In the genomic region with DNA sequence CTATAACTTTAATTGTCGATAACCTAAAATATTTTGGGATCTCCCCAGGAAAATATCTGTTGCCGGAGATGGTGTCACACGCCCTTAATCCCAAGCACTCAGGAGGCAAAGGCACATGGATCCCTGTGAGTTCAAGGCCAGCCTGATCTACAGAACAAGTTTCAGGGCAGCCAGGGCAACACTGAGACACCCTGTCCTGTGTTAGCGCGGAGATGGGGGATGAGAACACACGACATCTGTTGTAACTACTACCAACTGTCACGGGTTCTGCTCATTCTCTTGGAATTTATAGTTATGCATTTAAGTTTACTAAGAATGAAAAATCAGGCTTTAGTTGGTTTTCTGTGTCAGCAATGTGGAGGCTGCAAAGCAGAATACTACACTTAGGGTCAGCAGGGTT, we compare ENCODE assay signal across 7 mouse cellular contexts. TPM values are rescaled to one million over a fixed set of nuclear protein-coding genes. Genes with fewer than 3 reads are reported as not detected.
DNase-seq lines count a peak whose midpoint lies in the region; ATAC-seq and TF ChIP-seq lines count a peak whose summit lies in the region.

No protein-coding gene starts in this region.

- TF ChIP-seq POLR2A in liver, adult 2 months (IDR thresholded peaks at IDR 0.05; ENCODE audit: extremely low read depth, insufficient read depth, low read length) = no peak
- no peak for TF ChIP-seq POLR2A in small intestine, adult 2 months (IDR thresholded peaks at IDR 0.05; ENCODE audit: low read depth, low read length)

- peaks cover 11% of the 10 kb centered on the region; the same call in 1 of the 2 replicates for H3K79me2 ChIP-seq in liver, adult 2 months (ENCODE audit: control insufficient read depth, insufficient read depth, low read length)

- peak overlapping the region; percentile 98 for H3K4me3 ChIP-seq in liver, adult 2 months (ENCODE audit: insufficient read depth, low read depth, low read length)
- peak overlapping the region; percentile 85 for H3K4me3 ChIP-seq in forebrain, embryonic 11.5 days (ENCODE audit: low read depth, low read length)
- H3K4me3 ChIP-seq in limb, embryonic 12.5 days (replicated peaks) = peak overlapping the region; percentile 89
- peak overlapping the region; percentile 69 for H3K4me3 ChIP-seq in small intestine, adult 2 months (ENCODE audit: low read depth, low read length)

- ATAC-seq in forebrain, embryonic 11.5 days (replicated peaks; ENCODE audit: low FRiP score) = peak; percentile 35
- peak; percentile 18; the same call in 1 of the 2 replicates for ATAC-seq in limb, embryonic 12.5 days (ENCODE audit: insufficient number of reproducible peaks, insufficient read depth, low FRiP score, low TSS enrichment, low read depth)

- H3K27me3 ChIP-seq in liver, adult 2 months (ENCODE audit: control insufficient read depth, insufficient read depth, low read length) = no peaks in the 10 kb centered on the region
- H3K27me3 ChIP-seq in forebrain, embryonic 11.5 days (ENCODE audit: control insufficient read depth, insufficient read depth, low read length) = no peaks in the 10 kb centered on the region
- no peaks in the 10 kb centered on the region for H3K27me3 ChIP-seq in limb, embryonic 12.5 days
- no peaks in the 10 kb centered on the region; the same call in 1 of the 2 replicates for H3K27me3 ChIP-seq in small intestine, adult 2 months (ENCODE audit: control insufficient read depth, insufficient read depth, low read length)

- no peaks in the 10 kb centered on the region for H3K36me3 ChIP-seq in liver, adult 2 months (ENCODE audit: control insufficient read depth, insufficient read depth, low read length)
- peaks cover 2% of the 10 kb centered on the region; the same call in 1 of the 2 replicates for H3K36me3 ChIP-seq in forebrain, embryonic 11.5 days (ENCODE audit: control insufficient read depth, insufficient read depth, low read length)
- peaks cover 16% of the 10 kb centered on the region for H3K36me3 ChIP-seq in limb, embryonic 12.5 days
- H3K36me3 ChIP-seq in small intestine, adult 2 months (ENCODE audit: control insufficient read depth, insufficient read depth, low read length) = no peaks in the 10 kb centered on the region

- no peaks in the 10 kb centered on the region for H3K9me3 ChIP-seq in forebrain, embryonic 11.5 days (ENCODE audit: control insufficient read depth, low read length)
- H3K9me3 ChIP-seq in limb, embryonic 12.5 days = no peaks in the 10 kb centered on the region

- WGBS in liver, adult 2 months = 57% methylated on average over 7 of the region's 7 CpGs
- WGBS in forebrain, embryonic 11.5 days = 34% methylated on average over 7 of the region's 7 CpGs
- 36% methylated on average over 7 of the region's 7 CpGs for WGBS in limb, embryonic 12.5 days
- WGBS in small intestine, adult 2 months = 59% methylated on average over 7 of the region's 7 CpGs

- no peak for TF ChIP-seq CTCF in liver, adult 2 months (IDR thresholded peaks at IDR 0.05; ENCODE audit: low read depth, low read length)
- no peak for TF ChIP-seq CTCF in small intestine, adult 2 months (IDR thresholded peaks at IDR 0.05; ENCODE audit: extremely low read depth, insufficient read length, insufficient replicate concordance, low read depth, low read length)

- intact Hi-C loops in left cerebral cortex, postnatal 25 days (cut with DNase I) = loop anchor here (1.0 to 5.0 kb wide), 3 partner anchors 48 to 141 kb away; partner anchors contain the start of gene Stum

- no peak overlapping the region for H3K27ac ChIP-seq in liver, adult 2 months (replicated peaks; ENCODE audit: insufficient read depth, low read depth, low read length)
- no peak overlapping the region for H3K27ac ChIP-seq in forebrain, embryonic 11.5 days (ENCODE audit: low read depth, low read length)
- peak overlapping the region; percentile 96 for H3K27ac ChIP-seq in limb, embryonic 12.5 days
- no peak overlapping the region for H3K27ac ChIP-seq in small intestine, adult 2 months (ENCODE audit: insufficient read depth, low read depth, low read length)

- H3K4me1 ChIP-seq in liver, adult 2 months (ENCODE audit: control insufficient read depth, insufficient read depth, low read length) = peaks cover 7% of the 10 kb centered on the region
- H3K4me1 ChIP-seq in forebrain, embryonic 11.5 days (replicated peaks; ENCODE audit: control insufficient read depth, insufficient read depth, low read length) = peaks cover 10% of the 10 kb centered on the region
- peaks cover 27% of the 10 kb centered on the region for H3K4me1 ChIP-seq in limb, embryonic 12.5 days (replicated peaks)
- H3K4me1 ChIP-seq in small intestine, adult 2 months (ENCODE audit: control insufficient read depth, insufficient read depth, insufficient read length, low read length) = peaks cover 3% of the 10 kb centered on the region; the same call in 1 of the 2 replicates

- peak overlapping the region; percentile 22; the same call in 1 of the 2 replicates for H3K9ac ChIP-seq in liver, adult 2 months (ENCODE audit: low read depth, low read length)
- peak overlapping the region; percentile 92 for H3K9ac ChIP-seq in forebrain, embryonic 11.5 days (ENCODE audit: low read length)
- H3K9ac ChIP-seq in limb, embryonic 12.5 days (replicated peaks) = 0 out of 2 replicates have a peak overlapping the region, but pooled peaks have one; percentile 28

- peak overlapping the region; percentile 74 for H3K4me2 ChIP-seq in forebrain, embryonic 11.5 days (ENCODE audit: low read depth, low read length, severe bottlenecking)
- peak overlapping the region; percentile 92 for H3K4me2 ChIP-seq in limb, embryonic 12.5 days

- DNase-seq in liver, adult 2 months (ENCODE audit: extremely low read depth, low read depth, low spot score) = no peak
- DNase-seq in liver = no peak
- no peak for DNase-seq in forebrain, embryonic 11.5 days (ENCODE audit: low spot score)
- no peak for DNase-seq in left cerebral cortex, postnatal 25 days (ENCODE audit: low spot score in 2 of 2)
- DNase-seq in frontal cortex, postnatal 25 days (ENCODE audit: low spot score in 2 of 2) = no peak

RNA-seq across cellular contexts. Expression of gene Parp1, which starts 0.5 kb away (rescaled TPM):
- 25.4 and 28.3 TPM in 2 replicates for total RNA-seq in liver, adult 2 months (2014; rRNA removed)
- 13.2 and 14.6 TPM in 2 replicates for polyA plus RNA-seq in liver, adult 2 months (2012; rRNA removed)
- 276 and 281 TPM in 2 replicates for polyA plus RNA-seq in forebrain, embryonic 11.5 days (2014; fragmentation: Nextera tagmentation; extraction: Ambion mirVana)
- 202 and 203 TPM in 2 replicates for polyA plus RNA-seq in limb, embryonic 12.5 days (2016; fragmentation: Nextera tagmentation; extraction: Ambion mirVana)
- 4.9 and 8.4 TPM in 2 replicates for polyA plus RNA-seq in small intestine, adult 2 months (2012; rRNA removed)
- total RNA-seq in left cerebral cortex, postnatal 25 days (2021) = 10 to 100 TPM; 85.2 to 92.0 TPM

Comparison
In these comparisons a context has a peak if more than half of its experiments do, and no peak if none do; other contexts are left out.
1. H3K9ac ChIP-seq: peak in every context shown above with its lines; median percentile 92 in forebrain, embryonic 11.5 days; 28 in limb, embryonic 12.5 days; 22 in liver, adult 2 months.
2. RNA of gene Parp1, which starts 0.5 kb away (polyA plus RNA-seq): 276 to 281 TPM in forebrain, embryonic 11.5 days and 202 to 203 TPM in limb, embryonic 12.5 days; 13.2 to 14.6 TPM in liver, adult 2 months and 4.9 to 8.4 TPM in small intestine, adult 2 months; every median in the first group is over 10 times any median in the second.
3. Peak in every context shown above with its lines, with median percentiles within 50 percentile points of each other: H3K4me3 ChIP-seq.